Mouse (Mus musculus) spleen, adult 12 weeks (tissue): ENCODE measurements at regions not wholly inside any gene's neighbourhood (a gene's known extent, or its start where the extent isn't known, plus 50 kb on each side); places are given as distances from the start of the nearest gene placed in this dataset.

Experiments
- DNase-seq: peaks from one replicate; pipeline ENCODE4 v3.0.0; 2022; ENCODE audit warnings: low spot score

DNA sequence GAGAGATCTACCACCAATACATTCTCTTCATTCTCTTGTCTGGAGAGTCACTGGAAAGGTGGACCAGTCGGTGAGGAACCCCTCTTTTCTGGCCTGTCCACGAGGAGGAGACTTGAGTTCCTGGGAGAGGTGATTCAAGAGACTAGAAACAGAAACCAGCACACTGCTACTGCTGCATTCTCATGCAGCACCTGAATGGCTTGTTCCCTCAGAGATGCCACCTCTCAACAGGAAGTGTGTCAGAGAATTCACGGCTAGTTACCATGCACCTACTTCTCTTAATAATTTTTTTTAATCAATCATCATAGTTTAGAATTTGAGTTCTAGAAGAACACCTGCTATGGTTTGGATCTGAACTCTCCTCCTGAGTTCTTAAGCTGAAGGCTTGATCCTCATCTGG is 52.0 kb upstream of the Dynlrb2 start:
- DNase-seq, result no peak

- no peak for DNase-seq
These were observed 53.4 kb upstream of the Dynlrb2 start for GRCm38 (mm10) chr8:116451397-116451796.

- no peak for DNase-seq
These were observed 57.3 kb upstream of the Dynlrb2 start for GRCm38 (mm10) chr8:116447452-116447851.

DNA sequence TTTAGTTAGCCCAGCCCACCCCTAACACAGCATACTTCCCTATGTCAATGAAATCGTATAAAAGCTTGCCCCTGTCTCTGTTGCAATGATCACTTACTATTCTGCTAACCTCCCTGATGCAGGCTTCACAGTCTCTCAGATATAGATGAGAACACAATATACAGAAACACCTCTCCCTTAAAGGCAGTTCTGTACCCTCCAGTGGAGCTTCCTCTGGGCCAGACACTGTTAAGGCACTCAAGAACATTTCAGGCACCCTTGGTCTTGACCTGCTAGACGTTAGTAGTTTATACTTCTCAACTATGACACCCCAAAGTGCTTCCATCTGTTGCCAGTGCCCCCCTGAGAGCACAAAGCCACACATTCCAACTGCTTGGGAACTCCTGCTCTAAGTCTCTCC is 61.9 kb upstream of the Dynlrb2 start:
- no peak for DNase-seq

DNA sequence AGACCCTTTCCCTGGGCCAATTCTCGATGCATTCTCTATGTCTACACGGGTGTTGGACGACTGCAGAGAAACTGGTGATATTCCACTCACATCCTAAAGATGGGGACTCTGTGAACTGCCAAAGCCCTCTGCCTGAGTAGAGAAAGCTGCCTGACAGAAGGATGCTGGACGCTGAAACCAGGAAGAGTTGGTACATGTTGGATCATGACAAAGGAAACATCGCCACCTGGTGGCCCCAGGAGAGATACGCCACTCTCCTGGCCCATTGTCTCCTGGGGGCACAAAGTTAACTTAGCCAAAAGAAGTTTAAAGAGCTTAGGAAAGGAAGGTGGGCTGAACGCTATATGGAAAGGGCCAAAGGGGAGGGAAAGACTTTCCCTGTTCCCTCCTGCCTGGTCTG is 65.9 kb upstream of the Dynlrb2 start:
- peak; percentile 11 for DNase-seq

DNA sequence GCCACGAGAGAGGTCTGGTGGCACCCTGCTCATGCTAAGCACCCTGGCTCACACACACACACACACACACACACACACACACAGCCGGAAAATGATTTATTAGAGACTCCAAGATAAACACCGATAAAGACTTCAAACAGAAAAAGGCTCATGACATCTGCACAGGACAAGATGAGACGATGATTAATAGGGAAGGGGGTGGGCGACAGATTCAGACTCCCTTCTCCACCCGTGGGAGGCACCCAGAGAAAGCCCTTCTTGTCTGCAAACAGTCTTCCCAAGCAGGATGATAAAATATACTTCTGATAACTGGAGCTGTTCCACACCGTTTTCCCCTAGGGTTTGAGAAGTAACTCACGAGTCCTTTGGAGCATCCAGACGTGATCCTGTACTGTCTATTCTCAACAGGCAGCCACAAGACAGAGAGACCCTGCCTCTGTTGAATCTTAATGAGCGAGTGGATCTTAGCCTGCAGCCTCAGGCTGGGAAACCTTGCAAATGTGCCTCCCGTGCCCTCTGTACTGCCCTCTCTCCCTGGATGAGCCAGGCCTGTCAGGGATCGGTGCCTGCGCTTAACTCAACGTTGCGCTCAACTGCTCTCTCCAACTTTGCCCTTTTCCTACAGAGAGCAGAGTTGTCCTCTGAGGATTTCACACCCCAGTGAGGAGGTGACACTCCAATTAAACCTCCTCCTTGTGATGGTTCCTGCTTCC is 69.3 kb upstream of the Dynlrb2 start:
- no peak for DNase-seq

DNA sequence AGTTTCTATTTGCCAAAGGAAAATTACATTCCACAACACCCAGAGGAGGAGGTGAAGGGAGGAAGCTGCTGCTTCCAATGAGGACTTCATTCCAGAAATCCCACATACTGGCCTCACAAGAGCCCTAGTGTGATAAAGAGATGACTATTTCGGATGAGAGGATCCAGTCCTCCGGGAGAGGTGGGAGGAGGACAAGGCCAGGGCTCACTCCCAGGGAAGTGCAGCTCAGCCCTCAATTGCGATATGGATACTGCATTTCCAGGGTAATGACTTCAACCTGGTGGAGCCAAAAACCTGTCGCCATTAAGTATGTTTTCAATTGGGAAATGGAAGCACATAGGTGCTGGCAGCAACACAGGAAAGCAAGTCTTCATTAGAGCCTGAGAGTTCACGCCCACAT is 74.7 kb upstream of the Dynlrb2 start:
- DNase-seq, result no peak

DNA sequence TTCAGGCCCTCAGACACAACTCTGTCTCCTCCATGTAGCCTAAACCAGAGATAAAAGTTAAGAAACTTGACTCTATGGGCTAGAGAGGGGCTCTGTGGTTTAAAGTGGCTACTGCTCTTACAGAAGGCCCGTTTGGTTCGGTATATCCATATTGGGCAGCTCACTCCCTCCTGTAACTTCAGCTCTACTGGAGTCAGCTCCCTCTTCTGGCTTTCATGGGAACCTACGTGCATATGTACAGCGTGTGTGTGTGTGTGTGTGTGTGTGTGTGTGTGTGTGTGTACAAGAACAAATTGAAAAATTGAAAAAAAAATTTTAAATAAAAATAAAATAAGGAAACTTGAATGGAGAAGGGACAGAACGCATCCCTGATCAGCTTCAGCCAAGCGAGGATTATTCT is 75.1 kb upstream of the Dynlrb2 start:
- no peak for DNase-seq

DNA sequence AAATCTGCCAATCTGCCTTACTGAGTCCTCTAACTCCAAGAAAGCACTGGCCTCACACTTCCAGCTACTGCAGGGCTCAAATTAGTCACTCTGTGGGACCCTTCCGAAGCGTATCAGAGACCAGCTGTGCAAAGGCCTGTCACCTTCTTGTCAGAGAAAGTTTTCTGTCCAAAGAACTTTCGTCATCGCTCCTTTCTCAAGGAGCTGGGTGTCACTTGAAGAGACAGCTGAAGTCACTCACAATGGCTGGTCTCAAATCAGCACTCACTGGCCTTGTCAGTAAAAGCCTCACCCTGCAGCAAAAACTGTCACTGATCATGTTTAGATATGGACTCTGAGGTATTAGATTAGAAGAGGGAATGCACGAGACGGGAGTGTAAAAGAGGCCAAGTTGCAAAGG is 81.9 kb upstream of the Dynlrb2 start:
- DNase-seq, result no peak

- no peak for DNase-seq
These were observed 92.1 kb upstream of the Dynlrb2 start for GRCm38 (mm10) chr8:116412703-116413102.

GRCm38 (mm10) chr8:116410041-116410440 is 94.7 kb upstream of the Dynlrb2 start:
- DNase-seq, result no peak

- DNase-seq, result no peak
These were observed 95.8 kb upstream of the Dynlrb2 start for GRCm38 (mm10) chr8:116409011-116409410.

GRCm38 (mm10) chr8:116404571-116404970 is 100.2 kb upstream of the Dynlrb2 start:
- no peak for DNase-seq

GRCm38 (mm10) chr8:116403366-116403765 is 101.4 kb upstream of the Dynlrb2 start:
- no peak for DNase-seq

GRCm38 (mm10) chr8:116399452-116399851 is 105.3 kb upstream of the Dynlrb2 start:
- no peak for DNase-seq

- DNase-seq, result no peak
These were observed 106.1 kb upstream of the Dynlrb2 start for GRCm38 (mm10) chr8:116398565-116399205.

DNA sequence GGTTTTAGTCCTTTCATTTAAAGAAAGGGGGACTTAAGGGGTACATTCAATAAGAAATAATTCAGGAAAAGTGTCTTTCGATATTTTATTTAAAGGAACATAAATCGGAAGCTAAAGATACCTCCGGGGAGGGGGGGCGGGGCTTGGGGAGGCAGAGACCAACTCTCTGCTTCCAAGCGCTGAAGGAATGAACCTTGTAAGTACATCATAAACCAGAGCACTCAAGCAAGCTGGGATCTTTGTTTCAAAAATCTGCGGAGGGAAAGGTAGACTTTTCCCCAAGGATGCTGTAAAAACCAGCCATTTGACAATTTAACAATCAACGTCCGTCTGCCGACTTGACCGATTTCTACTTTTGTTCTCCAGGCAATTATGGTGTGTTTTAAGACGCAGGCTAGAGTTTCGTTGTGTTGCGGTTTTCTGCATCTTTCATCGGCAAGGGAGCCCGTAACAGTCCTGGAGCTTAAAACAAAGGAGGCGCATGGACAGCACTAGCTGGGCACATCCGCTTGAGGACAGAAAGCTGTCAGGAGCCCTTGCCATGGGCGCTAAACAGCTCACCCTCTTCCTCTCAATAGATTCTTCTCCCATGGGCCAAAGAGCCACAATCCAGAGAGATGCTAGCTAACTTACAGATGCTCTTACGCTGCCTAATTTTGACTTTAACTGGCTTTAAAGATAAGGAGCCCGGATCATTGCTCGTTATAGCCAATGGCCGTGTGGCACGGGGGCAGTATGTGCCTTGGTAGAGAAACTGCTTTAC is 119.4 kb upstream of the Dynlrb2 start:
- DNase-seq, result no peak

DNA sequence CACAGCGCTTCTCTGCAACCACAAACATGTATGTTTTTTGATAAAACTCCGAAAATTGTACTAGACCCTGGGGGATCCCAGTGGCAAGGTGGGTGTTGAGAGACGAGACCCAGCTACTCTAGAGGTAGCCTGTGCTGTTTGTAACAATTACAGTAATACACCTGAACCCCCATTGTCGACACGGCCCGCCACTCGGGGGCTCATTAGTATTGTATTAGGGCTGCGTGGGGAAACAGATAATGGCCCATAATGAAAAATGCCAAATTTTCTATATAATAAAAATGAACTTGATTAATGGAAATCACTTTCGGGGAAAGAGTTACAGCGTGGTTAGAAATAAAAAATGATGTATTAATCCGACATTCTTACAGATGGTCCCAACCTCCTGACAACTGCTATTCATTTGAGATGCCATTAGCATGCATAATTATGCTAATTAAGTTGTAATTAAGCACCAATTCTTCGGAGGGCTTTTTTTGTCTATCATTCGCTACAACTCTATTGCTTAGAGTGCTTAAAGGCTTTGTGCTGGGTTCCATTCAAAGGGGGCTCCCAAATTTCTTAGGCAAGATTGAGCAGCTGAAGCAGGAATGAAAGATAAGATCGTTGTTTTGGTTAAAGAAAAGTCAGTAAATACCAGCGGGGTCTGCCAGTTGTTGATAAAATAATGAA is 120.2 kb upstream of the Dynlrb2 start:
- no peak for DNase-seq

- DNase-seq, result no peak
These were observed 121.0 kb upstream of the Dynlrb2 start for GRCm38 (mm10) chr8:116383495-116384417.

DNA sequence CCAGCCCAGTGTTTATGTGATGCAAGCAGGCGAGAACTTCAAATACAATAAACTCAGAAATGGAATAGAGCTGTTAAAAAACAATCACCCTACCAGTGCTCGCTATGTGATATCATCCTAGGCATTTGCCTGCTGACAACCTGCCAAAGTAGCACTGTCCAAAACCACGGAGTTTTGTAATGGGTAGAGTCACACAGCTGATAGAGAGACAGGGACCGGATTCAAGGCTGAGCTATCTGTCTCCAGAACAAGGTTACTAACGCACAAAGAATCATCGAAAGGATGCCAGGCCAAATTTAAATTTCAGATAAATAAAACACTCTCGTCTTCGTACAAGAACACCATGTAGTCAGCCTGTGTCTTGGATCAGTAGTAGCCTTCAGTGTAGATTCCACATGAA is 121.7 kb upstream of the Dynlrb2 start:
- no peak for DNase-seq

DNA sequence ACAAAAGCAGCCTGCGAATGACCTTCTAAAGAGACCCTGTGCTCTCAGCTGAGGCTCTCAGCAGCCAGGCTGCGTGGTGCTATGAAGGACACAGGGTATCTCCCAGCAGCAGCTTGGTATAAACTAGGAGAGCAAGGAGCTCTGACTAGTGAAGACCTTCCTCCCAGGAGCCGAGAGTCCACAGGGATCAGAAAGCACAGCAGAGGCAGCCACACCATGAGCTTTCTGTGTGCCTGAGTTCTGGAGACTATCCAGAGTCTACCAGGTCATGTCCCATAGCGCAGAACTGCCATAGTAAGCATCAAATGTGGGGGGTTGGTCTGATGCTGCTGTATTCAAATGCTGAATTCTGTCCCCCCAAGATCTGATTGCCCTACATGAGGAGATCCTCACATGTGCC is 124.2 kb upstream of the Dynlrb2 start:
- DNase-seq, result no peak

- no peak for DNase-seq
These were observed 124.9 kb upstream of the Dynlrb2 start for GRCm38 (mm10) chr8:116379851-116380250.
